Mouse (Mus musculus) frontal cortex, postnatal 10 days (tissue): ENCODE data around the gene Auh.

ENCODE experiments used
- DNase-seq, 2 experiments: peaks; one replicate each; pipeline ENCODE4 v3.0.0; 2022; ENCODE audit warnings: low spot score in 2 of 2, mixed read lengths in 1 of 2

The Auh gene

GRCm38 (mm10) chr13:52834591-52834990 is 94.9 kb downstream of the Auh start:
- DNase-seq, result no peak

GRCm38 (mm10) chr13:52833748-52834147 is 95.7 kb downstream of the Auh start:
- DNase-seq, result no peak

GRCm38 (mm10) chr13:52833220-52833619 is 96.3 kb downstream of the Auh start:
- DNase-seq, result no peak

- DNase-seq, result no peak
These were observed 96.9 kb downstream of the Auh start for GRCm38 (mm10) chr13:52832481-52833170.

- DNase-seq, result no peak
These were observed 98.3 kb downstream of the Auh start for GRCm38 (mm10) chr13:52831037-52831757.

- no peak for DNase-seq
These were observed 100.4 kb downstream of the Auh start for GRCm38 (mm10) chr13:52828946-52829523.

GRCm38 (mm10) chr13:52828217-52828616 is 101.3 kb downstream of the Auh start:
- DNase-seq, result no peak

GRCm38 (mm10) chr13:52826666-52827065 is 102.8 kb downstream of the Auh start:
- DNase-seq, result no peak

- DNase-seq, result no peak
These were observed 104.7 kb downstream of the Auh start for GRCm38 (mm10) chr13:52824754-52825153.

- no peak for DNase-seq
These were observed 107.0 kb downstream of the Auh start for GRCm38 (mm10) chr13:52822165-52823149.

GRCm38 (mm10) chr13:52821571-52821970 is 107.9 kb downstream of the Auh start:
- no peak for DNase-seq

- no peak for DNase-seq
These were observed 109.6 kb downstream of the Auh start for GRCm38 (mm10) chr13:52819901-52820300.

GRCm38 (mm10) chr13:52818760-52819159 is 110.7 kb downstream of the Auh start:
- DNase-seq, result no peak

- peak; percentile 54 to 64 for DNase-seq
These were observed 111.4 kb downstream of the Auh start for GRCm38 (mm10) chr13:52817991-52818491.

- no peak for DNase-seq
These were observed 115.7 kb downstream of the Auh start for GRCm38 (mm10) chr13:52813750-52814149.

- no peak for DNase-seq
These were observed 116.6 kb downstream of the Auh start for GRCm38 (mm10) chr13:52812549-52813515.

GRCm38 (mm10) chr13:52807722-52808121 is 121.8 kb downstream of the Auh start:
- DNase-seq, result no peak

GRCm38 (mm10) chr13:52806029-52806428 is 123.5 kb downstream of the Auh start:
- no peak for DNase-seq

- no peak for DNase-seq
These were observed 123.9 kb downstream of the Auh start for GRCm38 (mm10) chr13:52805581-52805980.

- DNase-seq, result no peak
These were observed 127.0 kb downstream of the Auh start for GRCm38 (mm10) chr13:52802482-52802881.
